Mouse (Mus musculus) olfactory bulb, adult 2 months (tissue): Measurements from ENCODE around the gene Fam19a2. TPM values are rescaled to one million over a fixed set of nuclear protein-coding genes. Genes with fewer than 3 reads are reported as not detected.

Experiments used
- H3K27ac ChIP-seq: fragments of 200-500 bp; 2 replicates; pipeline ENCODE4 v1.5.1; 2012; ENCODE audit warnings: low read depth, low read length; ENCODE audit not compliant: insufficient read depth
- H3K4me1 ChIP-seq: fragments of 200-500 bp; 2 replicates; pipeline ENCODE4 v1.6.1; 2012; ENCODE audit warnings: low read length; ENCODE audit not compliant: control insufficient read depth, insufficient read depth
- H3K4me3 ChIP-seq: fragments of 200-500 bp; 2 replicates; pipeline ENCODE4 v1.5.1; 2012; ENCODE audit warnings: mild to moderate bottlenecking, low read depth, low read length, moderate library complexity; ENCODE audit not compliant: insufficient read depth
- CTCF ChIP-seq: fragments of 200-500 bp; IDR thresholded peaks from 2 replicates; pipeline ENCODE4 v1.5.1; 2012; ENCODE audit warnings: low read depth, mild to moderate bottlenecking, low read length, moderate library complexity; ENCODE audit not compliant: insufficient read depth
- POLR2A ChIP-seq: fragments of 200-500 bp; IDR thresholded peaks from 2 replicates; pipeline ENCODE4 v1.6.1; 2012; ENCODE audit warnings: mild to moderate bottlenecking, low read depth, low read length, moderate library complexity; ENCODE audit not compliant: insufficient read depth
- WGBS: fragments of 180-500 bp; shearing (Covaris S2); methylation state at CpG from one replicate; pipeline ENCODE4 v1.1.7; 2018; 5-methylcytosine and 5-hydroxymethylcytosine counted together
- polyA plus RNA-seq: library from polyadenylated mRNA; stranded (reverse); fragments of >200 nt; gene quantifications from 2 replicates; pipeline ENCODE4 v1.2.4, GENCODE M21; 2012; ENCODE audit warnings: low replicate concordance; ENCODE audit not compliant: missing spikeins, insufficient read depth, insufficient read length

Fam19a2 gene
- polyA plus RNA-seq, 1 experiment, result not detected

DNA sequence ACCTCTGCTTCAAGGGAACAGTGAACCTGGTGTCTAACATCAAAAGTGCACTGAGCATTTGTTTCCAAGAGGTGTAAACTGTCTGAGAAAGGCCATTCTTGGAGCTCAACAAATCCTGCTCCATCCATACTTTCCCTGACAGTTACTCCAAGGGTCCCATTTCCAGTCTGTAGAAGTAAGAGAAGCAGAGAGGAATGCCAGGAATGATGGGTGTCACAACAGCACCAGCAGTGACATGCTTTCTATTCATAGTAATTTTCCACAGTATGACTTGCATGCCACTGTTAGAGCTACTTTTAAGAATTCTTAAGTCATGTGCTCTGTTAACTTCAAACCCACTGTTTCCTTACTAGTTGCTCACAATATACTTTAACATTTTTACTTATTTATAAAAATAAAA, 331.2 kb downstream of the Fam19a2 start:
- H3K4me1 ChIP-seq, result no peaks in the 10 kb centered on the region
- TF ChIP-seq CTCF (no peak), POLR2A (no peak)
- no peak overlapping the region for H3K27ac ChIP-seq
- no peak overlapping the region for H3K4me3 ChIP-seq

DNA sequence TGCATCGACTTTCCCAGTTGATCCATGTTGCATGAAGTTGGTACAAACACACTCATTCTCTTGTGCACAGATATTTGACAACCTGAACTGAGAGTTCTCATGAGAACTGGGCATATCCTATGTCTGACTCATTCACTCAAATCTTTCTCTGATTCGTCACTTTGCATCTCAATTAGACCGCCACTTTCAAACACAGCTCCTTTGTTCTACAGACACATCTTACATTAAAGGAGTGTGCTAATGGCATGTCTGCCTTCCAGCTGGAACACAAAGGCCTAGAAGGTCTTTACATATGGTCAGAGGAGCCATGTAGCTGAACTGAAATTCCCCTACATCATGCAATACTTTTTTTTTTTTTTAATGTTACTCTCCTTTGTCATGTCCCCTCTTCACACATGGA, 333.3 kb downstream of the Fam19a2 start:
- WGBS, result 67% methylated on average over 3 of the region's 3 CpGs
- Histone ChIP-seq H3K27ac (no peak overlapping the region), H3K4me1 (no peaks in the 10 kb centered on the region), H3K4me3 (no peak overlapping the region)
- no peak for TF ChIP-seq CTCF
- TF ChIP-seq POLR2A, result no peak

DNA sequence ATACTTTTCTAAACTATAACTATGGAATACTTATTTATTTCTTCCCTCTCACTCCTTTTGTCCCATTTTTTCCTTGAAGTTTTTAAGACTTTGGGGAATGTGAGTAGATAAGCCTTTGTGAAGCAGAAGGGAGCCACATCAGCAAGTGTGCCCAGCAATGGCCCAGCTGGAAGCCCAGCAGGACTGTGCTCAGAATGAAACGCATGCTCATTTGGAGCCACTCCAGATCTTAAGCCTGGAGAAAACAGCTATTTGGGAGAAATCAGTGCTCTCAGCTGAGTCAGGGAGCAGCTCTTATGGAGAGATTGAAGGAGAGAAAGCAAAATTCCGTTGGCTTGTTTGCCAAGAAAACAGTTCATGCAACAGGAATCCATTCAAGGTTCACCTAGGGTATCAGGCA, 341.9 kb downstream of the Fam19a2 start:
- H3K4me1 ChIP-seq, result no peaks in the 10 kb centered on the region
- 49% methylated on average over 2 of the region's 2 CpGs for WGBS

DNA sequence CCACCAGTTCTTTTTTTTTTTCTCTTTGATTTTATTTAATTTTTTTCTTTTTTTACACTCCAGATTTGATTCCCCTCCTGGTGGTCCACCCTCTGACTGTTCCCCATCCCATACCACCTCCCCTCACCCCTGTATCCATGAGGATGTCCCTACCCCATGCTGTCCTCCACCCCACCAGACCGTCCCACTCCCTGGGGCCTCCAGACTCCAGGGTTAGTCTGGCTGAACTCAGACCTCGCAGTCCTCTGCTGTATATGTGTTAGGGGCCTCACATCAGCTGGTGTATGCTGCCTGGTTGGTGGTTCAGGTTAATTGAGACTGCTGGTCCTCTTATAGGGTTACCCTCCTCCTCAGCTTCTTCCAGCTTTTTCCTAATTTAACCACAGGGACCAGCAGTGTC, 362.9 kb downstream of the Fam19a2 start:
- WGBS, result 95% methylated on average over 2 of the region's 2 CpGs
- Histone ChIP-seq H3K4me3 (no peak overlapping the region), H3K27ac (no peak overlapping the region), H3K4me1 (no peaks in the 10 kb centered on the region)
- TF ChIP-seq POLR2A (no peak), CTCF (no peak)

More for the DNA sequence above, 341.9 kb downstream of the Fam19a2 start:
- no peak overlapping the region for H3K27ac ChIP-seq
- no peak overlapping the region for H3K4me3 ChIP-seq
- no peak for TF ChIP-seq CTCF
- no peak for TF ChIP-seq POLR2A

DNA sequence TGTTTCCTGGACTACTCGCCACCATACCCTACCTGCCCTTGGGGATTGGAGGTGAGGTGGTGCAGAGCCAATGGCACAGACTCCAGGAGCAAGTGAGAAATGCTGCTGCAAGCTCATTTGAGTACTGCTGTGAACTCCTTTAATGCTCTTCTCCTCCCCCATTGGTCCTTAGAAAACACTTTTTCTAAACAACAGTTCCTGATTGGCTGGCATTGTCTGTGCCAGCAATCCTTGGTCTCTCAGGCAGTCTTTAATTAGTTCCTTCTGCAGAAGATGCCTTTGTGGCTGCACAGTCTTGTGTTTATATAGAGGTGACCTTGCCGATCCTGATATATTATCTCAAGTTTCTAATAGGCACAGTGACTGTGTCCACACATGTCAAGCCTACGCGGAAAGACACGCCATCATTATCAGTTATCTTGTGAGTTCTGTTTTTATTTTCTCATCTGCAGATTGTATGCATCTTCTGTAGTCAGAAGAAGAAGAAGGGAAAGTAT, 365.5 kb downstream of the Fam19a2 start:
- 80% methylated on average over 5 of the region's 5 CpGs for WGBS

DNA sequence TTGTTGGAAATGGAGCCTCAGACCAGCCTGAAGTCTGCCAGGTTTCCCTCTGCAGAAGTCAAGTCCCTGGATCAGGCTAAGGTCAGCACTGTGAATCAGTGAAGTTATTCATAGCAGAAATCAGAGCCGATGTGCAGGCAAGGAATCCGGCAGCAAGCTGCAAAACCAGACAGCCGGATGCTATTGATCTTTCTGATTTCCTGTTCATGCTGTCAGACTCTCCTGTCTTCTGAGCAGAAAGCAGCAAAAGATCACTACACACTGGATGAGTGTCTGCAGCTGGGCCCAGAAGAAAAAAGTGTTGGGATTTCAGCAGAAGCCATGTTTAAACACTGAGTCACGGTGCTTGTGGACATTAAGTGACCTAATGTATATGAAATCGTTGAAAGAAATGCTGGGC, 368.2 kb downstream of the Fam19a2 start:
- no peaks in the 10 kb centered on the region for H3K4me1 ChIP-seq
- H3K27ac ChIP-seq, result no peak overlapping the region
- TF ChIP-seq CTCF (no peak), POLR2A (no peak)
- whole genome bisulfite sequencing, result 87% methylated on average over 5 of the region's 5 CpGs
- H3K4me3 ChIP-seq, result no peak overlapping the region

More for the DNA sequence above, 365.5 kb downstream of the Fam19a2 start:
- Histone ChIP-seq H3K4me3 (no peak overlapping the region), H3K27ac (no peak overlapping the region), H3K4me1 (no peaks in the 10 kb centered on the region)
- no peak for TF ChIP-seq CTCF
- TF ChIP-seq POLR2A, result no peak

DNA sequence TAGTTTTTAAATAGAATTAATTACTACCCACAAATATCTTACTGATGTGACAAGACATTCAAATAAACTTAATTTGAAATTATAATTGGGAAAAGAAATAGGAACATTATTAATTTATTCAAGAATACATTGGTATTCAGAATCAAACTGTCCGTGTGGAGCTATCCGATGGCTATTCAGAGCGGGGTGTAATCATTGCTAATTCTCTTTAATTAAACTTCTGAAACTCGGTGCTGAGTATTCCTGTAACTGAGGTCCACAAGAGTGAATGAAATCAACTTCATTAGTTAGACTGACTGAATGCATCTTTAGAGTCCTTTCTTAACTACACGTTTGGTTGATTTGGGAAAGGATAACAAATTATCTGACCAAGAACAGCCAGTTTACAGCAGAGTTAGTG, 372.9 kb downstream of the Fam19a2 start:
- Histone ChIP-seq H3K27ac (no peak overlapping the region), H3K4me1 (no peaks in the 10 kb centered on the region), H3K4me3 (no peak overlapping the region)
- TF ChIP-seq CTCF, result no peak
- TF ChIP-seq POLR2A, result no peak
- 62% methylated on average over 5 of the region's 5 CpGs for WGBS

DNA sequence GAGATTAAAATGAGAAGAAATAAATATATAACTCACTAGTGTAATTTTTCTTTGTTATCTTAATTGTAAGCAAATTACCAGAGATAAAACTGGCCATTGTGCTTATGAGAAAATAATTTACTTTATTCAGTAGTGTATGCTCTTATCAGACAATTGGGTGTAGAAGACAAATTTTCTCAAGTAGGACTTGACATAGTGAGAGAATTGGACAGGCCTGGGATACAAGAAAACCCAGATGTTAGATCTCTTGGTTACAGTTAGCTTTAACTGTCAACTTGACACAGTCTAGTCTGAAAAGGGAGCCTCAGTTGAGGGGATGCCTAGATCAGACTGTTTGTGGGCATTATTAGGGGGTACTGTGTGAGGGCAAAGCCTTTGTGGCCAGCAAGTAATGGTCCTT, 373.7 kb downstream of the Fam19a2 start:
- TF ChIP-seq CTCF (no peak), POLR2A (no peak)
- H3K4me3 ChIP-seq, result no peak overlapping the region
- no peaks in the 10 kb centered on the region for H3K4me1 ChIP-seq
- H3K27ac ChIP-seq, result no peak overlapping the region

DNA sequence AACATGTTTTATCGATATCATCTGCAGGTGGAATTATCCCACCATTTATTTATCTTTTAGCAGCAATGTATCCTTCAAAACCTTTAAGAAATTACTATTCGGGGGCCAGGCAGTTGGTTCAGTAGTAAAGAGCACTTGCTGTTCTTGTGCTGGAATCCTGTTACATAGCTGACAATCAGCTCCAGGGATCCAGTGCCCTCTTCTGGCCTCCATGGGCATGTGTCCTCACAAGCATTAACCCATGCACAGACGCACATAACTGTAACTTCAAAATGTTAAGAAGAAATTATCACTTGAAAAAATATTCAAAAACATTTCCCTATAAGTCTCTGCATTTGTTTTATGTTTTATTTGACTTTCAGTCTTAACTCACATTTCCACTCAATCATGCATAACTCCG, 381.8 kb downstream of the Fam19a2 start:
- 96% methylated on average over 4 of the region's 4 CpGs for WGBS
- no peak overlapping the region for H3K4me3 ChIP-seq
- no peak overlapping the region for H3K27ac ChIP-seq
- TF ChIP-seq POLR2A (no peak), CTCF (no peak)
- H3K4me1 ChIP-seq, result no peaks in the 10 kb centered on the region

DNA sequence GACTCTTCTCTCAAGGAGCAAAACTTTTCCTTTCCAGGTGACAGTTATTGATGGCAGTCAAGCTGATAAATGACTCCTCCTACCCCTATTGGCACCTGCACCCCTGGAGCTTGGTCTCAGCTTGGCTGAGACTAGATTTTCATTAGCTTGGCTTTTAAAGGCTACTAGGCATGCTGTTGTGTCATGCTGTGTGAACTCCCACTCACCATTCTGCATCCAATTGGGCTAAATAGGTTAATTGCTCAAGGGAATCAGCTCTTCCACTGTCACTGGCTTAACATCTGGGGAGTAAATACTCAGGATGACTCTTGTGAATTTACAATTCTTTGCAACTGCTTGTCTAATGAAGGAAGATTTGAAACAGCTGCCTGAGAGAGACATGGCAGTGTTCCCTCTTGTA, 407.4 kb downstream of the Fam19a2 start:
- Histone ChIP-seq H3K4me3 (no peak overlapping the region), H3K27ac (no peak overlapping the region), H3K4me1 (no peaks in the 10 kb centered on the region)
- TF ChIP-seq POLR2A (no peak), CTCF (no peak)
